Comparison of ENCODE assay signal across 8 mouse cellular contexts in genomic region chr6:108852986-108853385, GRCm38 (mm10).
"Had no signal": no experiment of that assay in that cellular context is flagged by ENCODE, and none has a peak within 500 bp of the region (broad histone marks: within the 10 kb centered on the region; RNA-seq: fewer than 3 reads in every experiment).

No protein-coding gene starts in this region.

- DNase-seq: kidney, postnatal 36 days; layer of hippocampus, adult 9-11 months; layer of hippocampus, postnatal 36 days; lung, embryonic 14.5 days; lung, postnatal 14 days; spleen, adult 18-20 months; thymus, adult 18-20 months; thymus, postnatal 14 days had no signal
